Mouse (Mus musculus) left cerebral cortex, postnatal 4 days (tissue): Measurements from ENCODE around the gene Chmp4b. TPM values are rescaled to one million over a fixed set of nuclear protein-coding genes. Genes with fewer than 3 reads are reported as not detected.

Source experiments
- DNase-seq: peaks from one replicate; pipeline ENCODE4 v3.0.0-alpha.2; 2022
- intact Hi-C: fragments of 180-260 bp; cut with DNase I; formaldehyde crosslinking; loops from one replicate; pipeline ENCODE4 v1.15.1; 2025
- total RNA-seq, 2 experiments: library from RNA; stranded (reverse); gene quantifications; 2 replicates each; pipeline ENCODE4 v1.2.3; 2021

Gene Chmp4b
- 100 to 1,000 TPM; 182 to 201 TPM for total RNA-seq

GRCm38 (mm10) chr2:154651363-154651762 lies at the start of gene Chmp4b:
Gene Chmp4b (plus strand): TSS chr2:154651705.
- intact Hi-C loops, result no loop called here
- no peak for DNase-seq

DNA sequence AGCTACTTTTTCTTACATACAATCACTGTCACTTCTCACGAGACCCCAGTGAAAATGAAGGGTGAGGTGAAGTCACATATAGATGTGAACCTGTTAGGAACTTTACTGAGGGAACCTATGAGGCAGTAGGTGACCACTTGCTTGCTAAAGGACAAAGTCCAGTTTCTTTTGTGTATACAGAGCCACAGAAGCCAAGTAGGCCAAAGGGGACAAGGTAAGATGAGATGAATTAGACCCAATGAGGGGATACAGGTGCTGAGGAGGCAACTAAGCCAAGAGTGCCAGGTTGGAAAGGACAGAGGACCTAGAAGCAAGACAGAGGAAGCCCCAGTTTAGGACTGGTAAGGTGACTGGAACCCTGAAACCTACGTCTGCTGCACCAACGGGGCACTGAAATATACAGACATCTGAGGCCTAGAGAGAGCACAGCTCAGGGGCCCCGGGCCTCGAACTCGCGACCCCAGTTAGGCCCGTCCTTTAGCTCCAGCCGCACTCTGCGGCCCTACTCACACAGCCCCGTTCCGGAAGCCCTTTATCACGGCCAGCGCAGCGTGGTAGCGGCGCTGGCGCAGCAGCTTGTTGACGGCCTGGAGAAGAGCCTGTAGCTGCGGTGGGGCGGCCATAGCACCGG lies 48.4 kb upstream of the Chmp4b start:
- intact Hi-C loops, result no loop called here

GRCm38 (mm10) chr2:154603638-154604153 lies 47.8 kb upstream of the Chmp4b start, which contains the start of gene Pxmp4:
Gene Pxmp4 (minus strand): TSS chr2:154603708.
- intact Hi-C loops, result no loop called here
- peak; percentile 99 for DNase-seq

More for the DNA sequence above, 48.4 kb upstream of the Chmp4b start:
- DNase-seq, result no peak

GRCm38 (mm10) chr2:154604156-154604555 lies 47.3 kb upstream of the Chmp4b start:
- no peak for DNase-seq
- intact Hi-C loops, result no loop called here

GRCm38 (mm10) chr2:154606965-154607364 lies 44.5 kb upstream of the Chmp4b start:
- no peak for DNase-seq
- intact Hi-C loops, result no loop called here

DNA sequence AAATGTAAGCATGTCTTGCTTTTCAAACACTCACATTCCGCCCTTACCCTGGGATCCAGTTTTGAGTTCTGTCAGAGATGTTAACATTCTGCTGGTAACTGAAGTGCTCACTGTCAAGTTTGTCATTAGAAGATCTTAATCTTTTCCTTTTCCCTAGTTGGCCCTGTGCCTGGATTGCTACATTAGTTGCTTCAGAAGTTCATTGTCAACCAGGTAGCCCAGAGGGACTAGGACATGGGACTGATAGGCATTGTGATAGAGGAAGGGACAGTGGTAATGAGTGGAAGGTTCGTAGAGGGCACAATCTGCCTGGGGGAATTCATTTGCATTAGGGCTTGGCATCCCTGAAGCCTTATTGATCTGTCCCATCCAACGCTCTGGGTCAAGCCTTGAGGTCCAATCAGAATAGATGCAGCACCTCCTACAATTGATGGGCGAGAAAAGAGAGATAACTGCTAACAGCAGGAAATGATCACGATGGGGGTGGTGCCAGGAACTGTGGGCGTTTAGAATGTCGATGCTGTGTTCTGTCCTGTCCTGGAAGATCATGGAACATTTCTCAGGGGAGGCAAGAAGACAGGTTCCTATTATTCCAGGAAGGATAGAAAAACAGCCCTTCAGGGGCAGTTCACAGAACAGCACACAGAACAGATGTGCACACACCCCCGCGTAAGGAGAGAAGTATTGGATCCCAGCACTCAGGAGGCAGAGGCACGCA lies 42.3 kb upstream of the Chmp4b start:
- no peak for DNase-seq
- intact Hi-C loops, result no loop called here

DNA sequence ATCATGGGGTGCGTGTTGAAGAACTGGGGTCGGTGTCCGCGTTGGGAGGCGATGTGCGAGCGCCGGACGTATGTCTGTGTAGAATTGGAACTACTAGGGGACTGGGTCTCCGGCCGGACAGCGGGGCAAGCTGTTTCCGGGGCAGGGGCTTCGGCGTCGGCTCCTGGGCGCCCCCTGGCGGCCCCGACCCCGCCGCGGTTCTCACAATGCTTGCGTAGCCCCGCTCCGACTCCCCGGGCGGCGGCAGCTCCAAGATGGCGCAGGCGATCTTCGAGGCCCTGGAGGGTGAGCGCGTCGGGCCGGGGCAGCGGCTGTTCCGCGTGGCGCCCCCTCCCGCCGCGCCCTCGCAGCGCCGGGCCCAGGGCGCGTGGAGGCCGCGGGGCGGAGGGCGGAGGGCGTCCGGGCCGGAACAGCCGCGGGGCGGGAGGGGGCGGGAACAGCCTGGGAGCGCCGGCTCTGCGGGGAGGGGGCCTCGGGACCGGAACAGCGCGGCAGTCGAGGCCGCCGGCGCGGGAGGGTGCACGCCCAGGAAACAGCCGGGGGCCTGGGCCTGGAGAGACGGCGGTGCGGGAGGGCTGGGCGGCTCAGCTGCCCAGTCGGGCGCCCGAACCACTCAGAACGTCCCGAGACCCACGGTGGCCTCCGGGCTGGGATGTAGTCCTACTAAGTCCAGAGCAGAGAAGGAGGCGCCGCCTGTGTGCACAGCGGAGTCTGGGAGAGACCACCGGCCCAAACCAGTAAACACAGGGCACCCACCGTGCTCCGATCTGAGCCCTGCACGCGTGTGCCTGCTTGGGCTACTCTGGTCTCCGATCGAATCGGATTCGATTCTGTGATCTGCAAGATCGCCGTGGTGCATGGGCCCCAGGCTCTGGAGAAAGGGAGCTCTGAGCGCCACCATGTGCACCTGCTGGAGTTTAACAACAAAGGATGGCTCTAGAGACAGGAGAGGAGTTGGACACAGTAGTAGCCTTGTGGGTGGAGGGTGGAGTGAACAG lies 38.1 kb upstream of the Chmp4b start, which contains the start of the genes Zfp341 and 4930519P11Rik:
Zfp341 (plus strand) TSS at position 180 of the 998 bp plus-strand sequence.
4930519P11Rik (minus strand) TSS at position 320 of the 998 bp plus-strand sequence.
- DNase-seq, result peak; percentile 95
- intact Hi-C loops, result loop anchor here (5.0 kb wide), 1 partner anchor 201 kb away; no protein-coding TSS in a partner anchor

DNA sequence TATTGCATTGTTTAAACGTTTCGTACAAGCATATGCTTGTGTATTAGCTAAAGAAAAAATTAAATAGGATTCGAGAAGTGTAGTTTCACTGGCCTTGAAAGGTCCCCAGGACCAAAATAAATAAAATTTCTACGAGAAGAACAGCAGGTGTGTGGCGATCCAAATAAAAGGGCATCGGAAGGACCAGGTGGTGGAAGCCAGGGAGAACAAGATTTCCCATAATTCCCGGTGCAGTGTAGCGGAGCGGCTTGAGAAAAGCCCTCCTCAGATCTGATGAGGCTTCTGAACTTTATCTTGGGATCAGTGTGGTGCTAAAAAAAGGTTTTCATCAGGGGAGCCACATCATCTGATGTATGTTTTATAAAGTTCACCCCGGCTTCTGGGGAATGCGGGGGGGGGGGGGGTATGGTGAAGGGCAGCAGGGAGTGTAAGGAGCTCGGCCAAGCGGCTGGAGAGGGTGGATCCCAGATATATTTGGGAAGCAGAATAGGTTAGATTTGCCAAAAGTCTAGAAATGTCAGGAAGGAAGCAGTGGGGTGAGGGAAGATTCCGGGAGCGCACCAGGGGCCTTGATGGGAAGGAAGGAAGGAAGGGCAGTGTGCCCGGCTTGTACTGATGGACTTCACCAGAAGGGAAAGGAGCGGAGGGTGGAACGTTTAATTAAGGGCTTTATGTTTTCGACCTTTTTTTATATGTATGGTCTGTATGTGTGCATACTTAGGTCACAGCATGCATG lies 36.5 kb upstream of the Chmp4b start:
- DNase-seq, result no peak
- intact Hi-C loops, result loop anchor here (5.0 kb wide), 1 partner anchor 203 kb away; no protein-coding TSS in a partner anchor

DNA sequence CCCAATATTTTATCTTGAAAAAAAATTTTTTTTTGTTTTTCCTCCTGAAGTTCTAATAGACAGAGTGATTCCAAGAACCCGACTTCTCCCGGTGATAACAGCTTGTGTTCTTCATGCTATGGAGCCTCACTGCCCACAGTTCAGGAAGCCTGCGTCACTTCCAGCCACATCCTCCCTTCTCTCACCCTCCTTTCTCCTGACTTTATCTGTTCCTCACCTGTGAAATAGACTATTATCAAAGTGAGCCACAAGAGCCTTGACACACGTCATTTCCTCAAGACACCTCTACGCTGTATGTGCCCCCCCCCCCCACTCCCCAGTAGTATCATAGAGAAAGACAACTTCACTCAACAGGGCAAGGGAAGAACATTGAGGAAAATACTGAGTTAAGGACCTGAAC lies 35.8 kb upstream of the Chmp4b start:
- intact Hi-C loops, result no loop called here
- no peak for DNase-seq

DNA sequence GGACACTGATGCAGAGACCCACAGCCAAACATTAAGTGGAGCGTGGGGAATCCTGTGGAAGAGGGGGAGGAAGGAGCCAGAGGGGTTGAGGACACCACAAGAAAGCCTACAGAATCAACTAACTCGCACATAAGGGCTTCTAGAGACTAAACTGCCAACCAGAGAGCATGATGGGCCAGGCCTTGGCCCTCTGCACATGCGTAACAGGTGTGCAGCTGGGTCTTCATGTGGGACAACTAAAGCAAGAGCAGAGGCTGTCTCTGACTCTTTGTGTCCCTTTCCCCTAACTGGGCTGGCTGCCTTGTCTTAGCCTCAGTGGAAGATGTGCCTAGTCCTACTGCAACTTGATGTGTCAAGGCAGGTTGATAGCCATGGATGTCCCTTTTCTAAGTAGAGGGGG lies 34.4 kb upstream of the Chmp4b start:
- DNase-seq, result no peak
- intact Hi-C loops, result no loop called here

DNA sequence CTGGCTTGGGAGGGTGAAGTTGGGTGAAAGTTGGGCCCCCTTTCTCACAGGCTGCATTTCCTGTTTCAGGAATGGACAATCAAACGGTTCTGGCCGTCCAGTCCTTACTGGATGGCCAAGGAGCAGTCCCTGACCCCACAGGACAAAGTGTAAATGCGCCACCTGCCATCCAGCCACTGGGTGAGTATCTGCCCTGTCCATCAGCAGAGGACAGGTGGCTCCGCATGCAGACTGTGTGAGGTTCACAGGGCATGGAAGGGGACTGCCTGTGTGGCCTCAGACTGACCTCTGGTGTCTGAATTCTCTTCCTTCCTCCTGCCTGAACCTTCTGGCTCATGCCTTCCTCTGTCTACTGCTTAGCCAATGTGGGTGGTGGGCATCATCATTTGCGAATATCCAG lies 29.8 kb upstream of the Chmp4b start:
- DNase-seq, result no peak
- intact Hi-C loops, result no loop called here

GRCm38 (mm10) chr2:154624137-154624536 lies 27.4 kb upstream of the Chmp4b start:
- intact Hi-C loops, result no loop called here
- no peak for DNase-seq

- intact Hi-C loops, result no loop called here
- DNase-seq, result no peak
These were observed 21.0 kb upstream of the Chmp4b start for GRCm38 (mm10) chr2:154630531-154630930.

DNA sequence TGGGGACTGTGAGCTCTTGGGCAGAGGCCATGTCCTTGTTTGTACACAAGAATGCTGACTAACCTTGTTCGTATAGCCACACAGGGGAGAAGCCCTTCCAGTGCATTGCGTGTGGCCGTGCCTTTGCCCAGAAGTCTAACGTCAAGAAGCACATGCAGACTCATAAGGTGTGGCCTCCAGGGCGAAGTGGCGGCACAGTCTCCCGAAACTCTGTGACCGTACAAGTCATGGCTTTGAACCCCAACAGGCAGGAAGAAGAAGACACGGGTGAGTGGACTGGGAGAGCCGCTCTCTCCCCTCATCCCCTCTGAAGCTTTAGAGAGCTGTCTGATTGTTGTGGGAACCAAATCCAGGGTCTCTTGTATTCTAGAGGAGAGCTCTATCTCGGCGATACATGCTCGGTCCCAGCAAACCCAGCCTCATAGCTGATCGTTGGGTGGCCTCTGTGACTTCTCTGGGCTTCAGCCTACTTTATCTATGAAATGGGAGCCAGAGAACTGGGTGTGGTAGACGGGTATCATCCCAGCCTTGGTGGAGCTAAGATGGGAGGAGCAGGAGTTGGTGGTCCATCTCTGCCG lies 19.2 kb upstream of the Chmp4b start:
- intact Hi-C loops, result no loop called here
- no peak for DNase-seq

GRCm38 (mm10) chr2:154633039-154633742 lies 18.3 kb upstream of the Chmp4b start:
- intact Hi-C loops, result no loop called here
- no peak for DNase-seq

GRCm38 (mm10) chr2:154633876-154634644 lies 17.4 kb upstream of the Chmp4b start:
- intact Hi-C loops, result no loop called here
- no peak for DNase-seq

DNA sequence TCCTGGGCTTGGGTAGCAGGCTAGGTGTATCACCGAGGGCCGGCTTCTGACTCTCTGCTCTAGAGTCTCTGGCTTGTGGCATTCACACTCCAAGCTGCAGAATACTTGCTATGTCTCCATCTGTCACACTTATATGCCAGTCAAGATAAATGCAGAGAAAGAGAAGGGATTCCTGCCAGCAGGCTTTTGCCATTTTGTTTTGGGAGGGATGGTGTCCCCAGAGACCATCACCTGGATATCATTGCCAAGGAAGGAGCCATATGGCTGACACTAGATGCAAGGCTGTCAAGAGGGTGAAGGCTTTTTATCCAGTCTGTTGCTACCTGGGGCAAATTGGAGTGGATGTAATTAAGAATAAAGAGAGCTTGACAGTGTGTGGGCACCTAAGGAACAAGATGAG lies 15.7 kb upstream of the Chmp4b start:
- DNase-seq, result no peak
- intact Hi-C loops, result no loop called here

- no peak for DNase-seq
- intact Hi-C loops, result no loop called here
These were observed 13.0 kb upstream of the Chmp4b start for GRCm38 (mm10) chr2:154638521-154638920.
